Mouse (Mus musculus): ENCODE measurements around the gene Magi1. TPM values are rescaled to one million over a fixed set of nuclear protein-coding genes. Genes with fewer than 3 reads are reported as not detected.

Gene Magi1
- polyA plus RNA-seq, 1 experiment from 2014 or later = 23.5 TPM

DNA sequence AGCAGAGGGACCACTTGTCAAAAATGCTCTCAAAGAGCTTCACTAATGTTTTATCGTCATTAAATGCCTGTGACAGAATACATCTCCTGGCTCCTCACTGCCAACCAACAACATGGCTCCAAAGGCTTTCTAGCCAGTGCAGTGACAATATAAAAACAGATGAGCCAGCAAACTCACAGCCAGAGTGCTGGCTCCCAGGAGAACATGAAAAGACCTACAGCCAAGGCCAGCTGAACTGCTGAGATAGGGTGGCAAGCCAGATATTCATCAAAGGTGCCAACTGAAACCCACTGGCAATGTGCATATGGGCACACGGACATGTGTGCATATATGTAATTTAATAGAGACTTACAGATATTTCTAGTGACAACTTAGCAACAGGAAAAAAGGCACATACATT is 408.8 kb downstream of the Magi1 start:
- Histone ChIP-seq H3K4me1 (ENCODE audit: control insufficient read depth, insufficient read depth, low read length) (no peaks in the 10 kb centered on the region), H3K4me3 (ENCODE audit: low read depth, low read length) (no peak overlapping the region), H3K9ac (ENCODE audit: low read length) (no peak overlapping the region), H3K36me3 (ENCODE audit: control insufficient read depth, insufficient read depth, low read length) (no peaks in the 10 kb centered on the region; the same call in 1 of the 2 replicates), H3K9me3 (ENCODE audit: control insufficient read depth, low read length) (no peaks in the 10 kb centered on the region), H3K4me2 (ENCODE audit: low read depth) (no peak overlapping the region), H3K27me3 (ENCODE audit: control insufficient read depth, insufficient read depth, low read length) (no peaks in the 10 kb centered on the region), H3K27ac (ENCODE audit: low read depth, low read length) (no peak overlapping the region)
- DNase-seq (ENCODE audit: low spot score) (no peak), ATAC-seq (ENCODE audit: insufficient read depth, low FRiP score, low TSS enrichment) (no peak)
- 77% methylated on average over 2 of the region's 2 CpGs for WGBS

GRCm38 (mm10) chr6:93874376-93874775 is 409.3 kb downstream of the Magi1 start:
- no peaks in the 10 kb centered on the region for H3K4me1 ChIP-seq (ENCODE audit: control insufficient read depth, insufficient read depth, low read length)
- DNase-seq (ENCODE audit: low spot score) (no peak), ATAC-seq (ENCODE audit: insufficient read depth, low FRiP score, low TSS enrichment) (no peak)
- no peaks in the 10 kb centered on the region; the same call in 1 of the 2 replicates for H3K36me3 ChIP-seq (ENCODE audit: control insufficient read depth, insufficient read depth, low read length)
- no peak overlapping the region for H3K9ac ChIP-seq (ENCODE audit: low read length)
- H3K4me3 ChIP-seq (ENCODE audit: low read depth, low read length) = no peak overlapping the region
- H3K27me3 ChIP-seq (ENCODE audit: control insufficient read depth, insufficient read depth, low read length) = no peaks in the 10 kb centered on the region
- H3K9me3 ChIP-seq (ENCODE audit: control insufficient read depth, low read length) = no peaks in the 10 kb centered on the region
- no peak overlapping the region for H3K4me2 ChIP-seq (ENCODE audit: low read depth)
- no peak overlapping the region for H3K27ac ChIP-seq (ENCODE audit: low read depth, low read length)
- WGBS = 88% methylated on average over 2 of the region's 2 CpGs

- no peaks in the 10 kb centered on the region; the same call in 1 of the 2 replicates for H3K36me3 ChIP-seq (ENCODE audit: control insufficient read depth, insufficient read depth, low read length)
- ATAC-seq (ENCODE audit: insufficient read depth, low FRiP score, low TSS enrichment) = no peak
- no peak overlapping the region for H3K9ac ChIP-seq (ENCODE audit: low read length)
- no peaks in the 10 kb centered on the region for H3K4me1 ChIP-seq (ENCODE audit: control insufficient read depth, insufficient read depth, low read length)
- H3K9me3 ChIP-seq (ENCODE audit: control insufficient read depth, low read length) = no peaks in the 10 kb centered on the region
- no peaks in the 10 kb centered on the region for H3K27me3 ChIP-seq (ENCODE audit: control insufficient read depth, insufficient read depth, low read length)
- WGBS = 56% methylated on average over 1 of the region's 1 CpGs
- H3K4me3 ChIP-seq (ENCODE audit: low read depth, low read length) = no peak overlapping the region
- no peak for DNase-seq (ENCODE audit: low spot score)
- no peak overlapping the region for H3K27ac ChIP-seq (ENCODE audit: low read depth, low read length)
- H3K4me2 ChIP-seq (ENCODE audit: low read depth) = no peak overlapping the region
Measured at GRCm38 (mm10) chr6:93873536-93873935, 410.2 kb downstream of the Magi1 start.

GRCm38 (mm10) chr6:93871516-93871915 is 412.2 kb downstream of the Magi1 start:
- H3K9ac ChIP-seq (ENCODE audit: low read length) = no peak overlapping the region
- ATAC-seq (ENCODE audit: insufficient read depth, low FRiP score, low TSS enrichment) = no peak
- H3K4me1 ChIP-seq (ENCODE audit: control insufficient read depth, insufficient read depth, low read length) = no peaks in the 10 kb centered on the region
- no peak overlapping the region for H3K4me2 ChIP-seq (ENCODE audit: low read depth)
- no peaks in the 10 kb centered on the region for H3K9me3 ChIP-seq (ENCODE audit: control insufficient read depth, low read length)
- no peaks in the 10 kb centered on the region for H3K27me3 ChIP-seq (ENCODE audit: control insufficient read depth, insufficient read depth, low read length)
- H3K4me3 ChIP-seq (ENCODE audit: low read depth, low read length) = no peak overlapping the region
- no peaks in the 10 kb centered on the region; the same call in 1 of the 2 replicates for H3K36me3 ChIP-seq (ENCODE audit: control insufficient read depth, insufficient read depth, low read length)
- no peak overlapping the region for H3K27ac ChIP-seq (ENCODE audit: low read depth, low read length)
- WGBS = 87% methylated on average over 4 of the region's 4 CpGs
- DNase-seq (ENCODE audit: low spot score) = no peak

- no peak overlapping the region for H3K9ac ChIP-seq (ENCODE audit: low read length)
- H3K9me3 ChIP-seq (ENCODE audit: control insufficient read depth, low read length) = no peaks in the 10 kb centered on the region
- no peak overlapping the region for H3K27ac ChIP-seq (ENCODE audit: low read depth, low read length)
- H3K27me3 ChIP-seq (ENCODE audit: control insufficient read depth, insufficient read depth, low read length) = no peaks in the 10 kb centered on the region
- H3K4me1 ChIP-seq (ENCODE audit: control insufficient read depth, insufficient read depth, low read length) = no peaks in the 10 kb centered on the region
- no peak overlapping the region for H3K4me2 ChIP-seq (ENCODE audit: low read depth)
- DNase-seq (ENCODE audit: low spot score) (no peak), ATAC-seq (ENCODE audit: insufficient read depth, low FRiP score, low TSS enrichment) (no peak)
- no peak overlapping the region for H3K4me3 ChIP-seq (ENCODE audit: low read depth, low read length)
- 80% methylated on average over 5 of the region's 5 CpGs for WGBS
- no peaks in the 10 kb centered on the region; the same call in 1 of the 2 replicates for H3K36me3 ChIP-seq (ENCODE audit: control insufficient read depth, insufficient read depth, low read length)
Measured at GRCm38 (mm10) chr6:93870023-93870422, 413.7 kb downstream of the Magi1 start.

DNA sequence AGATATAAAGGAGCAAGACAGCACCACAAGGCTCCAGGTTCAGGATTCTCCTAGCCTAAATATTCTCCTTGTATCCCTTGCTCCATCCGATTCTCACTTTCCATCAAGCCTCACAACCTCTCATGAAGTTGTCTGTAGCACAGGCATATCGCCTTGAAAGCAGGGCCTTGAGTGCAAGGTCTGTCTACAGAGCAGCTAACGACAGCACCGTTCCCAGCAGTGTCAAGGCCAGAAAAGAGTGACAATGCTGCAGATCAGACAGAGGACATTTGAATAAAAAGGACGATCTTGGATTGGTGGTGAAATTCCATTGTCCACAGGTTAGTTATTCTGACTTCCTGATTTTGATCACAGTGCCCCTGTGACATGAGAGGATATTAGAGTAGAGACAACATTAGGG is 421.5 kb downstream of the Magi1 start:
- Histone ChIP-seq H3K27me3 (ENCODE audit: control insufficient read depth, insufficient read depth, low read length) (no peaks in the 10 kb centered on the region), H3K9ac (ENCODE audit: low read length) (no peak overlapping the region), H3K9me3 (ENCODE audit: control insufficient read depth, low read length) (no peaks in the 10 kb centered on the region), H3K4me3 (ENCODE audit: low read depth, low read length) (no peak overlapping the region), H3K27ac (ENCODE audit: low read depth, low read length) (no peak overlapping the region), H3K4me2 (ENCODE audit: low read depth) (no peak overlapping the region), H3K4me1 (ENCODE audit: control insufficient read depth, insufficient read depth, low read length) (no peaks in the 10 kb centered on the region), H3K36me3 (ENCODE audit: control insufficient read depth, insufficient read depth, low read length) (no peaks in the 10 kb centered on the region)
- DNase-seq (ENCODE audit: low spot score) = no peak
- no peak for ATAC-seq (ENCODE audit: insufficient read depth, low FRiP score, low TSS enrichment)
- WGBS = 93% methylated on average over 5 of the region's 5 CpGs

GRCm38 (mm10) chr6:93856783-93857182 is 426.9 kb downstream of the Magi1 start:
- 21% methylated on average over 1 of the region's 1 CpGs for WGBS
- ATAC-seq (ENCODE audit: insufficient read depth, low FRiP score, low TSS enrichment) = no peak
- no peaks in the 10 kb centered on the region for H3K36me3 ChIP-seq (ENCODE audit: control insufficient read depth, insufficient read depth, low read length)
- H3K9me3 ChIP-seq (ENCODE audit: control insufficient read depth, low read length) = no peaks in the 10 kb centered on the region
- no peaks in the 10 kb centered on the region for H3K27me3 ChIP-seq (ENCODE audit: control insufficient read depth, insufficient read depth, low read length)
- no peak overlapping the region for H3K9ac ChIP-seq (ENCODE audit: low read length)
- H3K4me2 ChIP-seq (ENCODE audit: low read depth) = no peak overlapping the region
- peaks cover 13% of the 10 kb centered on the region for H3K4me1 ChIP-seq (ENCODE audit: control insufficient read depth, insufficient read depth, low read length)
- no peak for DNase-seq (ENCODE audit: low spot score)
- no peak overlapping the region for H3K4me3 ChIP-seq (ENCODE audit: low read depth, low read length)
- no peak overlapping the region for H3K27ac ChIP-seq (ENCODE audit: low read depth, low read length)

- H3K4me1 ChIP-seq (ENCODE audit: control insufficient read depth, insufficient read depth, low read length) = peaks cover 13% of the 10 kb centered on the region
- 42% methylated on average over 8 of the region's 8 CpGs for WGBS
- H3K9me3 ChIP-seq (ENCODE audit: control insufficient read depth, low read length) = no peaks in the 10 kb centered on the region
- no peak overlapping the region for H3K4me3 ChIP-seq (ENCODE audit: low read depth, low read length)
- H3K9ac ChIP-seq (ENCODE audit: low read length) = no peak overlapping the region
- no peaks in the 10 kb centered on the region for H3K27me3 ChIP-seq (ENCODE audit: control insufficient read depth, insufficient read depth, low read length)
- peak overlapping the region; percentile 34; the same call in 1 of the 2 replicates for H3K27ac ChIP-seq (ENCODE audit: low read depth, low read length)
- no peaks in the 10 kb centered on the region for H3K36me3 ChIP-seq (ENCODE audit: control insufficient read depth, insufficient read depth, low read length)
- peak; percentile 31 for DNase-seq (ENCODE audit: low spot score)
- H3K4me2 ChIP-seq (ENCODE audit: low read depth) = no peak overlapping the region
- ATAC-seq (ENCODE audit: insufficient read depth, low FRiP score, low TSS enrichment) = no peak
Measured at GRCm38 (mm10) chr6:93855806-93856641, 427.7 kb downstream of the Magi1 start.

Data from neural tube, embryonic 11.5 days (tissue).